Mouse (Mus musculus): ENCODE measurements at regions not wholly inside any gene's neighbourhood (a gene's known extent, or its start where the extent isn't known, plus 50 kb on each side); places are given as distances from the start of the nearest gene placed in this dataset.
A peak's percentile ranks its signal among the peaks of the same experiment; 100 is the strongest.

GRCm38 (mm10) chrX:166661043-166661718, 75.7 kb upstream of the Egfl6 start:
- H3K4me3 ChIP-seq (ENCODE audit: insufficient read depth, low read depth, low read length) = peak overlapping the region; percentile 36; the same call in 1 of the 2 replicates
- TF ChIP-seq CTCF (IDR thresholded peaks at IDR 0.05; ENCODE audit: low read depth, low read length) (peak; percentile 62; the same call in 1 of the 2 replicates), POLR2A (IDR thresholded peaks at IDR 0.05; ENCODE audit: extremely low read depth, insufficient read depth, low read length) (no peak)
- no peaks in the 10 kb centered on the region for H3K36me3 ChIP-seq (ENCODE audit: control insufficient read depth, insufficient read depth, low read length)
- DNase-seq (ENCODE audit: extremely low read depth, low read depth, low spot score) = peak; percentile 36
- no peaks in the 10 kb centered on the region for H3K27me3 ChIP-seq (ENCODE audit: control insufficient read depth, insufficient read depth, low read length)
- no peaks in the 10 kb centered on the region for H3K4me1 ChIP-seq (ENCODE audit: control insufficient read depth, insufficient read depth, low read length)
- H3K79me2 ChIP-seq (ENCODE audit: control insufficient read depth, insufficient read depth, low read length) = no peaks in the 10 kb centered on the region
- peak overlapping the region; percentile 21; the same call in 1 of the 2 replicates for H3K9ac ChIP-seq (ENCODE audit: low read depth, low read length)
- WGBS = 6% methylated on average over 16 of the region's 16 CpGs
- H3K27ac ChIP-seq (replicated peaks; ENCODE audit: insufficient read depth, low read depth, low read length) = peak overlapping the region; percentile 37; the same call in 1 of the 2 replicates

GRCm38 (mm10) chrX:166660715-166661042, 75.2 kb upstream of the Egfl6 start:
- no peak overlapping the region for H3K27ac ChIP-seq (replicated peaks; ENCODE audit: insufficient read depth, low read depth, low read length)
- H3K9ac ChIP-seq (ENCODE audit: low read depth, low read length) = no peak overlapping the region
- no peaks in the 10 kb centered on the region for H3K4me1 ChIP-seq (ENCODE audit: control insufficient read depth, insufficient read depth, low read length)
- no peaks in the 10 kb centered on the region for H3K79me2 ChIP-seq (ENCODE audit: control insufficient read depth, insufficient read depth, low read length)
- H3K27me3 ChIP-seq (ENCODE audit: control insufficient read depth, insufficient read depth, low read length) = no peaks in the 10 kb centered on the region
- no peaks in the 10 kb centered on the region for H3K36me3 ChIP-seq (ENCODE audit: control insufficient read depth, insufficient read depth, low read length)
- TF ChIP-seq POLR2A (IDR thresholded peaks at IDR 0.05; ENCODE audit: extremely low read depth, insufficient read depth, low read length) (no peak), CTCF (IDR thresholded peaks at IDR 0.05; ENCODE audit: low read depth, low read length) (no peak; the same call in 1 of the 2 replicates)
- no peak overlapping the region for H3K4me3 ChIP-seq (ENCODE audit: insufficient read depth, low read depth, low read length)
- DNase-seq (ENCODE audit: extremely low read depth, low read depth, low spot score) = no peak
- WGBS = 22% methylated on average over 6 of the region's 6 CpGs

- Histone ChIP-seq H3K79me2 (ENCODE audit: control insufficient read depth, insufficient read depth, low read length) (no peaks in the 10 kb centered on the region), H3K27ac (replicated peaks; ENCODE audit: insufficient read depth, low read depth, low read length) (no peak overlapping the region), H3K27me3 (ENCODE audit: control insufficient read depth, insufficient read depth, low read length) (no peaks in the 10 kb centered on the region), H3K36me3 (ENCODE audit: control insufficient read depth, insufficient read depth, low read length) (no peaks in the 10 kb centered on the region), H3K9ac (ENCODE audit: low read depth, low read length) (no peak overlapping the region), H3K4me1 (ENCODE audit: control insufficient read depth, insufficient read depth, low read length) (no peaks in the 10 kb centered on the region), H3K4me3 (ENCODE audit: insufficient read depth, low read depth, low read length) (no peak overlapping the region)
- WGBS = 60% methylated on average over 3 of the region's 3 CpGs
- TF ChIP-seq POLR2A (IDR thresholded peaks at IDR 0.05; ENCODE audit: extremely low read depth, insufficient read depth, low read length) (no peak), CTCF (IDR thresholded peaks at IDR 0.05; ENCODE audit: low read depth, low read length) (peak; percentile 62)
- peak; percentile 19 for DNase-seq (ENCODE audit: extremely low read depth, low read depth, low spot score)
These were observed 66.9 kb upstream of the Egfl6 start for GRCm38 (mm10) chrX:166652400-166652799.

- Histone ChIP-seq H3K9ac (ENCODE audit: low read depth, low read length) (no peak overlapping the region), H3K36me3 (ENCODE audit: control insufficient read depth, insufficient read depth, low read length) (no peaks in the 10 kb centered on the region), H3K27ac (replicated peaks; ENCODE audit: insufficient read depth, low read depth, low read length) (no peak overlapping the region), H3K27me3 (ENCODE audit: control insufficient read depth, insufficient read depth, low read length) (no peaks in the 10 kb centered on the region), H3K4me1 (ENCODE audit: control insufficient read depth, insufficient read depth, low read length) (no peaks in the 10 kb centered on the region), H3K4me3 (ENCODE audit: insufficient read depth, low read depth, low read length) (no peak overlapping the region), H3K79me2 (ENCODE audit: control insufficient read depth, insufficient read depth, low read length) (no peaks in the 10 kb centered on the region)
- no peak for TF ChIP-seq CTCF (IDR thresholded peaks at IDR 0.05; ENCODE audit: low read depth, low read length)
- WGBS = 46% methylated on average over 7 of the region's 7 CpGs
- DNase-seq (ENCODE audit: extremely low read depth, low read depth, low spot score) = no peak
These were observed 60.2 kb upstream of the Egfl6 start for GRCm38 (mm10) chrX:166645713-166646112.

- no peaks in the 10 kb centered on the region for H3K79me2 ChIP-seq (ENCODE audit: control insufficient read depth, insufficient read depth, low read length)
- no peaks in the 10 kb centered on the region for H3K4me1 ChIP-seq (ENCODE audit: control insufficient read depth, insufficient read depth, low read length)
- H3K9ac ChIP-seq (ENCODE audit: low read depth, low read length) = no peak overlapping the region
- no peak overlapping the region for H3K4me3 ChIP-seq (ENCODE audit: insufficient read depth, low read depth, low read length)
- H3K36me3 ChIP-seq (ENCODE audit: control insufficient read depth, insufficient read depth, low read length) = no peaks in the 10 kb centered on the region
- H3K27ac ChIP-seq (replicated peaks; ENCODE audit: insufficient read depth, low read depth, low read length) = no peak overlapping the region
- no peaks in the 10 kb centered on the region for H3K27me3 ChIP-seq (ENCODE audit: control insufficient read depth, insufficient read depth, low read length)
- WGBS = 68% methylated on average over 3 of the region's 3 CpGs
- no peak for TF ChIP-seq POLR2A (IDR thresholded peaks at IDR 0.05; ENCODE audit: extremely low read depth, insufficient read depth, low read length)
- TF ChIP-seq CTCF (IDR thresholded peaks at IDR 0.05; ENCODE audit: low read depth, low read length) = no peak
- no peak for DNase-seq (ENCODE audit: extremely low read depth, low read depth, low spot score)
These were observed 55.7 kb upstream of the Egfl6 start for GRCm38 (mm10) chrX:166641256-166641655.

GRCm38 (mm10) chrX:166640258-166640657, 54.7 kb upstream of the Egfl6 start:
- Histone ChIP-seq H3K4me1 (ENCODE audit: control insufficient read depth, insufficient read depth, low read length) (no peaks in the 10 kb centered on the region), H3K4me3 (ENCODE audit: insufficient read depth, low read depth, low read length) (no peak overlapping the region), H3K36me3 (ENCODE audit: control insufficient read depth, insufficient read depth, low read length) (no peaks in the 10 kb centered on the region), H3K9ac (ENCODE audit: low read depth, low read length) (no peak overlapping the region), H3K79me2 (ENCODE audit: control insufficient read depth, insufficient read depth, low read length) (no peaks in the 10 kb centered on the region), H3K27ac (replicated peaks; ENCODE audit: insufficient read depth, low read depth, low read length) (no peak overlapping the region), H3K27me3 (ENCODE audit: control insufficient read depth, insufficient read depth, low read length) (no peaks in the 10 kb centered on the region)
- TF ChIP-seq POLR2A (IDR thresholded peaks at IDR 0.05; ENCODE audit: extremely low read depth, insufficient read depth, low read length) (no peak), CTCF (IDR thresholded peaks at IDR 0.05; ENCODE audit: low read depth, low read length) (no peak)
- no peak for DNase-seq (ENCODE audit: extremely low read depth, low read depth, low spot score)
- 95% methylated on average over 1 of the region's 1 CpGs for WGBS
